Mouse (Mus musculus) layer of hippocampus, postnatal 14 days (tissue): Measurements from ENCODE around the gene Chat. TPM values are rescaled to one million over a fixed set of nuclear protein-coding genes. Genes with fewer than 3 reads are reported as not detected.

Experiments
- DNase-seq, 2 experiments: peaks; one replicate each; pipeline ENCODE4 v3.0.0; 2021 to 2022; ENCODE audit warnings: low spot score in 2 of 2, mixed read lengths in 1 of 2
- long read RNA-seq, 2 experiments: library from polyadenylated mRNA; stranded (forward); transcript quantifications; one replicate each; pipeline ENCODE4 v2.0.0; 2021
- total RNA-seq, 2 experiments: library from RNA; stranded (reverse); gene quantifications; 2 replicates each; pipeline ENCODE4 v1.2.3; 2021

Gene Chat
- total RNA-seq = under 1 TPM in 1 of 2 experiments, not detected in 1; 0.12 TPM
- long read RNA-seq, experiment 1 = 0 reads
- long read RNA-seq, experiment 2 = 0 reads

GRCm38 (mm10) chr14:32465889-32466288, at the start of gene Chat:
Gene Chat (minus strand): TSS chr14:32465989.
- no peak for DNase-seq

GRCm38 (mm10) chr14:32513336-32514032, 47.7 kb upstream of the Chat start, which contains the start of gene Ercc6:
Gene Ercc6 (plus strand): TSS chr14:32513521.
- peak; percentile 95 for DNase-seq

GRCm38 (mm10) chr14:32512912-32513311, 47.1 kb upstream of the Chat start:
- DNase-seq = no peak

- DNase-seq = no peak
Measured at GRCm38 (mm10) chr14:32509443-32509961, 43.7 kb upstream of the Chat start.

- no peak for DNase-seq
Measured at GRCm38 (mm10) chr14:32508105-32508835, 42.5 kb upstream of the Chat start.

- DNase-seq = no peak
Measured at GRCm38 (mm10) chr14:32507216-32507615, 41.4 kb upstream of the Chat start.

- no peak for DNase-seq
Measured at GRCm38 (mm10) chr14:32506329-32506728, 40.5 kb upstream of the Chat start.

GRCm38 (mm10) chr14:32503897-32504296, 38.1 kb upstream of the Chat start:
- DNase-seq = no peak

GRCm38 (mm10) chr14:32502764-32503688, 37.2 kb upstream of the Chat start:
- no peak for DNase-seq

GRCm38 (mm10) chr14:32501303-32501702, 35.5 kb upstream of the Chat start:
- DNase-seq = no peak

GRCm38 (mm10) chr14:32496115-32496850, 30.5 kb upstream of the Chat start:
- no peak for DNase-seq

GRCm38 (mm10) chr14:32492521-32492920, 26.7 kb upstream of the Chat start:
- no peak for DNase-seq

GRCm38 (mm10) chr14:32482061-32482460, 16.3 kb upstream of the Chat start:
- peak in 1 of 2 experiments; percentile 24 for DNase-seq

- DNase-seq = no peak
Measured at GRCm38 (mm10) chr14:32477581-32477980, 11.8 kb upstream of the Chat start.

- DNase-seq = no peak
Measured at GRCm38 (mm10) chr14:32476559-32476958, 10.8 kb upstream of the Chat start.

- peak; percentile 47 to 81 for DNase-seq
Measured at GRCm38 (mm10) chr14:32472996-32473395, 7.2 kb upstream of the Chat start.

- DNase-seq = no peak
Measured at GRCm38 (mm10) chr14:32467606-32468005, 1.8 kb upstream of the Chat start.

GRCm38 (mm10) chr14:32465506-32465870, 301 bp downstream of the Chat start:
- DNase-seq = no peak

- no peak for DNase-seq
Measured at GRCm38 (mm10) chr14:32464601-32465505, 936 bp downstream of the Chat start, which contains the start of gene Slc18a3. Gene Slc18a3 (minus strand): TSS chr14:32464850.
